Mouse (Mus musculus) cerebellum, postnatal 36 days (tissue): Measurements from ENCODE around the gene Cd38.

Experiments
- DNase-seq, 2 experiments: peaks; one replicate each; pipeline ENCODE4 v3.0.0; 2021 to 2022; ENCODE audit warnings: mixed read lengths in 2 of 2

Cd38 gene

GRCm38 (mm10) chr5:43868253-43868652 lies at the start of gene Cd38:
Gene Cd38, plus strand, starts transcription at chr5:43868553.
- DNase-seq = no peak

- DNase-seq = no peak
These were observed 49.7 kb upstream of the Cd38 start, which contains the start of gene Bst1 for GRCm38 (mm10) chr5:43818695-43819094. Gene Bst1, plus strand, starts transcription at chr5:43818885.

GRCm38 (mm10) chr5:43820785-43821184 lies 47.6 kb upstream of the Cd38 start:
- DNase-seq = no peak

GRCm38 (mm10) chr5:43821538-43821937 lies 46.8 kb upstream of the Cd38 start, which contains the start of gene Fbxl5:
Gene Fbxl5, minus strand, starts transcription at chr5:43821638.
- DNase-seq = no peak

- DNase-seq = no peak
These were observed 46.2 kb upstream of the Cd38 start for GRCm38 (mm10) chr5:43822199-43822598.

GRCm38 (mm10) chr5:43822824-43823223 lies 45.5 kb upstream of the Cd38 start:
- DNase-seq = no peak

- DNase-seq = no peak
These were observed 43.8 kb upstream of the Cd38 start for GRCm38 (mm10) chr5:43824580-43824979.

GRCm38 (mm10) chr5:43826883-43827282 lies 41.5 kb upstream of the Cd38 start:
- no peak for DNase-seq

- no peak for DNase-seq
These were observed 41.0 kb upstream of the Cd38 start for GRCm38 (mm10) chr5:43827366-43827765.

- DNase-seq = peak; percentile 21 to 25
These were observed 31.8 kb upstream of the Cd38 start for GRCm38 (mm10) chr5:43836590-43836989.

- peak; percentile 36 to 50 for DNase-seq
These were observed 31.0 kb upstream of the Cd38 start for GRCm38 (mm10) chr5:43837372-43837771.

- peak; percentile 19 to 37 for DNase-seq
These were observed 27.0 kb upstream of the Cd38 start for GRCm38 (mm10) chr5:43841144-43842010.

- DNase-seq = no peak
These were observed 26.4 kb upstream of the Cd38 start for GRCm38 (mm10) chr5:43842011-43842285.

GRCm38 (mm10) chr5:43842576-43843155 lies 25.7 kb upstream of the Cd38 start:
- no peak for DNase-seq

- DNase-seq = no peak
These were observed 23.3 kb upstream of the Cd38 start for GRCm38 (mm10) chr5:43845083-43845482.

GRCm38 (mm10) chr5:43845646-43846045 lies 22.7 kb upstream of the Cd38 start:
- no peak for DNase-seq

- no peak for DNase-seq
These were observed 22.1 kb upstream of the Cd38 start for GRCm38 (mm10) chr5:43846227-43846626.

GRCm38 (mm10) chr5:43847555-43847954 lies 20.8 kb upstream of the Cd38 start:
- DNase-seq = no peak

GRCm38 (mm10) chr5:43848275-43848674 lies 20.1 kb upstream of the Cd38 start:
- no peak for DNase-seq

- no peak for DNase-seq
These were observed 15.1 kb upstream of the Cd38 start for GRCm38 (mm10) chr5:43853096-43853867.

- no peak for DNase-seq
These were observed 14.4 kb upstream of the Cd38 start for GRCm38 (mm10) chr5:43853868-43854488.

GRCm38 (mm10) chr5:43855769-43856168 lies 12.6 kb upstream of the Cd38 start:
- DNase-seq = no peak

GRCm38 (mm10) chr5:43859663-43860062 lies 8.7 kb upstream of the Cd38 start:
- no peak for DNase-seq
